Mouse (Mus musculus) heart, adult 2 months (tissue): ENCODE measurements around the gene Nr1h3. TPM values are rescaled to one million over a fixed set of nuclear protein-coding genes. Genes with fewer than 3 reads are reported as not detected.
A peak's percentile ranks its signal among the peaks of the same experiment; 100 is the strongest.

Experiments used
- DNase-seq, 2 experiments: peaks; one replicate each; pipeline ENCODE4 v3.0.0; 2021
- H3K27ac ChIP-seq: fragments of 200-600 bp; 2 replicates; pipeline ENCODE4 v1.8.1; 2022
- H3K27me3 ChIP-seq: fragments of 200-500 bp; 2 replicates; pipeline ENCODE4 v1.6.1; 2012; ENCODE audit warnings: mild to moderate bottlenecking, low read length, inconsistent platforms, mixed read lengths; ENCODE audit not compliant: control insufficient read depth, insufficient read depth
- H3K36me3 ChIP-seq: fragments of 200-500 bp; 2 replicates; pipeline ENCODE4 v1.6.1; 2012; ENCODE audit warnings: low read length, inconsistent platforms; ENCODE audit not compliant: control insufficient read depth, insufficient read depth
- H3K4me1 ChIP-seq: fragments of 200-500 bp; 2 replicates; pipeline ENCODE4 v1.6.1; 2011; ENCODE audit warnings: low read length; ENCODE audit not compliant: control insufficient read depth, insufficient read depth
- H3K4me3 ChIP-seq: fragments of 200-600 bp; 2 replicates; pipeline ENCODE4 v1.8.1; 2022
- H3K79me2 ChIP-seq: fragments of 200-500 bp; replicated peaks from 2 replicates; pipeline ENCODE4 v1.6.1; 2012; ENCODE audit warnings: mild to moderate bottlenecking, inconsistent platforms, low read length, moderate library complexity, mixed read lengths; ENCODE audit not compliant: control insufficient read depth, insufficient read depth
- H3K9ac ChIP-seq: fragments of 200-500 bp; 2 replicates; pipeline ENCODE4 v1.6.1; 2012; ENCODE audit warnings: low read depth, mild to moderate bottlenecking, control low read depth, inconsistent platforms, low read length, mixed read lengths
- CTCF ChIP-seq: fragments of 200-600 bp; IDR thresholded peaks from 2 replicates; pipeline ENCODE4 v1.8.1; 2022; ENCODE audit warnings: antibody characterized with exemption, mild to moderate bottlenecking, moderate library complexity
- EP300 ChIP-seq: fragments of 200-500 bp; IDR thresholded peaks from 2 replicates; pipeline ENCODE4 v1.6.1; 2011; ENCODE audit warnings: low read depth, low read length, control low read depth; ENCODE audit not compliant: insufficient read depth
- POLR2A ChIP-seq: fragments of 200-500 bp; IDR thresholded peaks from 2 replicates; pipeline ENCODE4 v1.6.1; 2011; ENCODE audit warnings: mild to moderate bottlenecking, low read depth, low read length, control low read depth; ENCODE audit not compliant: insufficient read depth
- WGBS: fragments of 180-500 bp; shearing (Covaris S2); methylation state at CpG from one replicate; pipeline ENCODE4 v1.1.7; 2018; 5-methylcytosine and 5-hydroxymethylcytosine counted together
- intact Hi-C: fragments of 180-260 bp; cut with DNase I; formaldehyde crosslinking; loops from one replicate; pipeline ENCODE4 v1.15.1; 2025
- polyA plus RNA-seq: library from polyadenylated mRNA; depleted of rRNA; stranded (reverse); fragments of >200 nt; gene quantifications from 2 replicates; pipeline ENCODE4 v1.2.3, GENCODE M21; 2012
- total RNA-seq, 2 experiments: library from RNA; stranded (reverse); gene quantifications; 2 replicates each; pipeline ENCODE4 v1.2.3; 2021

Nr1h3 gene
- total and polyA plus RNA-seq, 3 experiments: 20.3 to 30.6 (median 27.6) TPM

GRCm38 (mm10) chr2:91194624-91195332 is 7.9 kb downstream of the Nr1h3 start:
- peak overlapping the region; percentile 71 for H3K9ac ChIP-seq
- no peaks in the 10 kb centered on the region for H3K36me3 ChIP-seq
- H3K27ac ChIP-seq: peak overlapping the region; percentile 96
- H3K4me1 ChIP-seq: peaks cover 9% of the 10 kb centered on the region
- TF ChIP-seq CTCF: peak; percentile 95
- peak; percentile 79 for TF ChIP-seq POLR2A
- peak; percentile 44; the same call in 1 of the 2 replicates for TF ChIP-seq EP300
- intact Hi-C loops: loop anchor here (1.0 kb wide), 1 partner anchor 79 kb away; no protein-coding TSS in a partner anchor
- no peaks in the 10 kb centered on the region for H3K79me2 ChIP-seq
- 2% methylated on average over 27 of the region's 27 CpGs for WGBS
- DNase-seq: peak; percentile 89 to 92
- no peaks in the 10 kb centered on the region for H3K27me3 ChIP-seq
- peak overlapping the region; percentile 58 for H3K4me3 ChIP-seq

DNA sequence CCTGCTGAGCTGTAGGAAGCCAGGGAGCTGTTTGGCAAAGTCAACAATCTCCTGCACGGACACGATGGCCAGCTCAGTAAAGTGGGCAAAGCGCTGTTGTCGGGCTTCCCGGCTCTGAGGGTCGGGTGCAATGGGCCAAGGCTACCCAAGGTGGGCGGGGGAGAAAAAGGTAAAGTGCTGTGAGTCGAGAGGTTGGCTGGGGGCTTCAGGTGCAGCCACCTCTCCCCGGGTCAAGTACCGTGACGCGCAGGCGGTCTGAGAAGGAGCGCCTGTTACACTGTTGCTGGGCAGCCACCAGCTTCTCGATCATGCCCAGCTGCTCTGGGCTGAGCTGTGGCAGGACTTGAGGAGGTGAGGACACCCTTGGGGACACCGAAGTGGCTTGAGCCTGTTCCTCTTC is 12.1 kb downstream of the Nr1h3 start:
- DNase-seq: no peak
- H3K27ac ChIP-seq: no peak overlapping the region
- 91% methylated on average over 16 of the region's 16 CpGs for WGBS
- H3K27me3 ChIP-seq: no peaks in the 10 kb centered on the region
- intact Hi-C loops: no loop called here
- H3K9ac ChIP-seq: no peak overlapping the region
- H3K79me2 ChIP-seq: no peaks in the 10 kb centered on the region
- TF ChIP-seq CTCF: no peak
- TF ChIP-seq POLR2A: no peak
- no peak for TF ChIP-seq EP300
- no peak overlapping the region for H3K4me3 ChIP-seq
- H3K36me3 ChIP-seq: no peaks in the 10 kb centered on the region
- H3K4me1 ChIP-seq: peaks cover 4% of the 10 kb centered on the region

DNA sequence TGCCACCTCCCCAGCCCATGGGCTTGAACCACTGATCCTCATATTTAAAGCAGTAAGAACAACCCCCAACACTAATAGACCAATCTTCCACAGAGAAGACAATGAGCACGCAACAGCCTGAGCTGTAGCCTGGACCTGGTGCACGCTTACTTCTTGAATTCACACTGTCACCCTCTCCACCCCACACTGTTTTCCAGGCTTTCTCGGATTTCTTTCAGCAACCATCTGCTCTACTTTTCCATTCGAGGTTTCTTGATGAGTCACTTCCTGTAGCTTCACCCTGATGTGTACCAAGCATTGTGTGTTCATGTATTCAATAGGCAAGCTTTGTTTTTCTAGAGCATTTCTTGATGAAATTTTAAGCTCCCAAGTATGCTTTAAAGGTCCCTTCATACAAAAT is 15.2 kb downstream of the Nr1h3 start:
- H3K9ac ChIP-seq: no peak overlapping the region
- H3K79me2 ChIP-seq: no peaks in the 10 kb centered on the region
- WGBS: 42% methylated on average over 4 of the region's 4 CpGs
- intact Hi-C loops: no loop called here
- no peak for TF ChIP-seq CTCF
- no peak for TF ChIP-seq EP300
- TF ChIP-seq POLR2A: no peak
- H3K27ac ChIP-seq: no peak overlapping the region
- H3K27me3 ChIP-seq: no peaks in the 10 kb centered on the region
- no peak for DNase-seq
- H3K4me1 ChIP-seq: peaks cover 7% of the 10 kb centered on the region
- no peaks in the 10 kb centered on the region for H3K36me3 ChIP-seq
- no peak overlapping the region for H3K4me3 ChIP-seq

DNA sequence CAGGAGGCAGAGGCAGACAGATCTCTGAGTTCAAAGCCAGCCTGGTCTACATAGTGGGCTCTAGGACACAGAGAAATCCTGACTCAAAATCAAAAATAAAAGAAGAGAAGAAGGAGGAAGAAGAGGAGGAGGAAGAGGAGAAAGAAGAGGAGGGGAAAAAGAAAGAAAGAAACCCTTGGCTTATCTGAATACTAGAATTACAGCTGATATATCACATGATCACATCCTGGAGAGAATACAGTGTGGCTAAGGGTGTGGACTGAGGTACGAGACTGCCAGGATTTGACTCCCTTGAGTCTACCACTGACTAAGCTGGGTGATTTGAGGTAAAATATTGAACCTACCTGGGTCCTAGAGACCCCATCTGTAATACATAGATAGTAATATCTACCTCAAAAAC is 16.4 kb downstream of the Nr1h3 start:
- no peak overlapping the region for H3K27ac ChIP-seq
- intact Hi-C loops: no loop called here
- H3K4me1 ChIP-seq: peaks cover 10% of the 10 kb centered on the region
- no peak overlapping the region for H3K9ac ChIP-seq
- H3K36me3 ChIP-seq: no peaks in the 10 kb centered on the region
- H3K4me3 ChIP-seq: no peak overlapping the region
- no peaks in the 10 kb centered on the region for H3K79me2 ChIP-seq
- TF ChIP-seq POLR2A: no peak
- 56% methylated on average over 1 of the region's 1 CpGs for WGBS
- H3K27me3 ChIP-seq: no peaks in the 10 kb centered on the region
- no peak for DNase-seq

- TF ChIP-seq POLR2A (no peak), CTCF (no peak), EP300 (no peak)
- Histone ChIP-seq H3K4me3 (peak within 1 kb of the TSS; percentile 78), H3K27me3 (no peaks in the 10 kb centered on the region), H3K79me2 (no peaks in the 10 kb centered on the region), H3K4me1 (peaks cover 10% of the 10 kb centered on the region), H3K27ac (peak within 1 kb of the TSS; percentile 75), H3K9ac (peak within 1 kb of the TSS; percentile 82), H3K36me3 (no peaks in the 10 kb centered on the region)
- peak; percentile 55 to 75 for DNase-seq
- WGBS: 53% methylated on average over 15 of the region's 15 CpGs
- intact Hi-C loops: no loop called here
These were observed 18.8 kb downstream of the Nr1h3 start, which contains the start of gene Madd for GRCm38 (mm10) chr2:91183711-91184405. Madd (minus strand) TSS chr2:91183837.

GRCm38 (mm10) chr2:91183148-91183513 is 19.5 kb downstream of the Nr1h3 start:
- H3K4me1 ChIP-seq: peaks cover 10% of the 10 kb centered on the region
- no peaks in the 10 kb centered on the region for H3K36me3 ChIP-seq
- H3K4me3 ChIP-seq: peak overlapping the region; percentile 78
- peak; percentile 90 to 92 for DNase-seq
- intact Hi-C loops: no loop called here
- WGBS: under 1% methylated on average over 9 of the region's 9 CpGs
- H3K27me3 ChIP-seq: no peaks in the 10 kb centered on the region
- no peaks in the 10 kb centered on the region for H3K79me2 ChIP-seq
- TF ChIP-seq EP300 (peak; percentile 36; the same call in 1 of the 2 replicates), POLR2A (no peak; the same call in 1 of the 2 replicates)
- H3K9ac ChIP-seq: peak overlapping the region; percentile 82
- H3K27ac ChIP-seq: peak overlapping the region; percentile 71
